Mouse (Mus musculus): ENCODE data around the gene Ric8a. TPM values are rescaled to one million over a fixed set of nuclear protein-coding genes. Genes with fewer than 3 reads are reported as not detected.

Ric8a gene
- total RNA-seq, 1 experiment = 60.5 TPM

GRCm38 (mm10) chr7:140847755-140848580 is 8.8 kb upstream of the Ric8a start, which contains the start of gene Odf3:
Gene Odf3 (plus strand): TSS chr7:140847805.
- H3K4me1 ChIP-seq (ENCODE audit: control insufficient read depth in 2 of 2, insufficient read depth in 2 of 2, low read length in 2 of 2, poor library complexity in 1 of 2) = peaks cover 0 to 18% of the 10 kb centered on the region in 2 experiments; a peak in 2 of 4 replicates
- no peak for DNase-seq (ENCODE audit: low read depth, low spot score)
- H3K27ac ChIP-seq (ENCODE audit: insufficient read depth, low read depth, low read length, poor library complexity, severe bottlenecking) = no peak within 1 kb of the TSS
- no peak within 1 kb of the TSS for H3K9ac ChIP-seq (ENCODE audit: insufficient read depth, low read depth, low read length, poor library complexity, severe bottlenecking)
- TF ChIP-seq ZC3H11A (IDR thresholded peaks at IDR 0.05; ENCODE audit: borderline replicate concordance, low read depth, low read length) (no peak), HCFC1 (IDR thresholded peaks at IDR 0.05; ENCODE audit: borderline replicate concordance, insufficient read depth, low read length) (no peak), CHD2 (IDR thresholded peaks at IDR 0.05; ENCODE audit: low read depth, low read length) (no peak), ZNF384 (IDR thresholded peaks at IDR 0.05; ENCODE audit: low read depth, low read length) (no peak), MAFK (IDR thresholded peaks at IDR 0.05; ENCODE audit: insufficient read depth, low read depth, low read length) (no peak)
- in situ Hi-C loops (cut with MboI; ENCODE audit: low sequenced_read_pairs in 2 of 2, unreplicated experiment in 2 of 2) = loop anchor here (10.0 to 25.0 kb wide), 3 partner anchors 47 to 327 kb away; partner anchors contain the start of genes B4galnt4 (in 1 of the 2) and Rnh1 (in 1 of the 2)
- no peak within 1 kb of the TSS for H3K4me3 ChIP-seq (ENCODE audit: insufficient read depth in 1 of 2, low read depth in 1 of 2, low read length in 2 of 2, poor library complexity in 1 of 2, severe bottlenecking in 1 of 2)
- no peaks in the 10 kb centered on the region for H3K9me3 ChIP-seq (ENCODE audit: control insufficient read depth, insufficient read depth, low read depth, low read length)
- H3K36me3 ChIP-seq (ENCODE audit: control insufficient read depth, insufficient read depth, low read length, poor library complexity, severe bottlenecking) = peaks cover 5% of the 10 kb centered on the region; the same call in 1 of the 2 replicates

- H3K4me3 ChIP-seq (ENCODE audit: insufficient read depth in 1 of 2, low read depth in 1 of 2, low read length in 2 of 2, poor library complexity in 1 of 2, severe bottlenecking in 1 of 2) = no peak overlapping the region
- H3K9me3 ChIP-seq (ENCODE audit: control insufficient read depth, insufficient read depth, low read depth, low read length) = no peaks in the 10 kb centered on the region
- in situ Hi-C loops (cut with MboI; ENCODE audit: low sequenced_read_pairs in 2 of 2, unreplicated experiment in 2 of 2) = loop anchor here (10.0 to 25.0 kb wide), 3 partner anchors 46 to 326 kb away; partner anchors contain the start of genes B4galnt4 (in 1 of the 2) and Rnh1 (in 1 of the 2)
- H3K4me1 ChIP-seq (ENCODE audit: control insufficient read depth in 2 of 2, insufficient read depth in 2 of 2, low read length in 2 of 2, poor library complexity in 1 of 2) = peaks cover 1 to 21% of the 10 kb centered on the region in 2 experiments; a peak in 2 of 4 replicates
- no peak for DNase-seq (ENCODE audit: low read depth, low spot score)
- H3K36me3 ChIP-seq (ENCODE audit: control insufficient read depth, insufficient read depth, low read length, poor library complexity, severe bottlenecking) = peaks cover 6% of the 10 kb centered on the region
- TF ChIP-seq MAFK (IDR thresholded peaks at IDR 0.05; ENCODE audit: insufficient read depth, low read depth, low read length) (no peak), ZC3H11A (IDR thresholded peaks at IDR 0.05; ENCODE audit: borderline replicate concordance, low read depth, low read length) (no peak), ZNF384 (IDR thresholded peaks at IDR 0.05; ENCODE audit: low read depth, low read length) (no peak), HCFC1 (IDR thresholded peaks at IDR 0.05; ENCODE audit: borderline replicate concordance, insufficient read depth, low read length) (no peak), CHD2 (IDR thresholded peaks at IDR 0.05; ENCODE audit: low read depth, low read length) (no peak)
- H3K27ac ChIP-seq (ENCODE audit: insufficient read depth, low read depth, low read length, poor library complexity, severe bottlenecking) = no peak overlapping the region
- no peak overlapping the region for H3K9ac ChIP-seq (ENCODE audit: insufficient read depth, low read depth, low read length, poor library complexity, severe bottlenecking)
Measured at GRCm38 (mm10) chr7:140848591-140848990, 8.2 kb upstream of the Ric8a start.

GRCm38 (mm10) chr7:140851916-140852315 is 4.8 kb upstream of the Ric8a start:
- TF ChIP-seq CHD2 (IDR thresholded peaks at IDR 0.05; ENCODE audit: low read depth, low read length) (no peak), MAFK (IDR thresholded peaks at IDR 0.05; ENCODE audit: insufficient read depth, low read depth, low read length) (no peak), ZC3H11A (IDR thresholded peaks at IDR 0.05; ENCODE audit: borderline replicate concordance, low read depth, low read length) (no peak), HCFC1 (IDR thresholded peaks at IDR 0.05; ENCODE audit: borderline replicate concordance, insufficient read depth, low read length) (no peak), ZNF384 (IDR thresholded peaks at IDR 0.05; ENCODE audit: low read depth, low read length) (no peak)
- in situ Hi-C loops (cut with MboI; ENCODE audit: low sequenced_read_pairs in 2 of 2, unreplicated experiment in 2 of 2) = no loop called here
- no peak for DNase-seq (ENCODE audit: low read depth, low spot score)
- Histone ChIP-seq H3K27ac (ENCODE audit: insufficient read depth, low read depth, low read length, poor library complexity, severe bottlenecking) (no peak overlapping the region), H3K9ac (ENCODE audit: insufficient read depth, low read depth, low read length, poor library complexity, severe bottlenecking) (no peak overlapping the region), H3K4me1 (ENCODE audit: control insufficient read depth in 2 of 2, insufficient read depth in 2 of 2, low read length in 2 of 2, poor library complexity in 1 of 2) (peaks cover 5 to 17% of the 10 kb centered on the region in 2 experiments; a peak in 2 of 4 replicates), H3K9me3 (ENCODE audit: control insufficient read depth, insufficient read depth, low read depth, low read length) (no peaks in the 10 kb centered on the region), H3K4me3 (ENCODE audit: insufficient read depth in 1 of 2, low read depth in 1 of 2, low read length in 2 of 2, poor library complexity in 1 of 2, severe bottlenecking in 1 of 2) (no peak overlapping the region), H3K36me3 (ENCODE audit: control insufficient read depth, insufficient read depth, low read length, poor library complexity, severe bottlenecking) (peaks cover 16% of the 10 kb centered on the region)

GRCm38 (mm10) chr7:140853386-140853785 is 3.4 kb upstream of the Ric8a start:
- in situ Hi-C loops (cut with MboI; ENCODE audit: low sequenced_read_pairs in 2 of 2, unreplicated experiment in 2 of 2) = no loop called here
- DNase-seq (ENCODE audit: low read depth, low spot score) = no peak
- Histone ChIP-seq H3K27ac (ENCODE audit: insufficient read depth, low read depth, low read length, poor library complexity, severe bottlenecking) (no peak overlapping the region), H3K9me3 (ENCODE audit: control insufficient read depth, insufficient read depth, low read depth, low read length) (no peaks in the 10 kb centered on the region), H3K4me3 (ENCODE audit: insufficient read depth in 1 of 2, low read depth in 1 of 2, low read length in 2 of 2, poor library complexity in 1 of 2, severe bottlenecking in 1 of 2) (no peak overlapping the region), H3K9ac (ENCODE audit: insufficient read depth, low read depth, low read length, poor library complexity, severe bottlenecking) (no peak overlapping the region), H3K36me3 (ENCODE audit: control insufficient read depth, insufficient read depth, low read length, poor library complexity, severe bottlenecking) (peaks cover 16% of the 10 kb centered on the region), H3K4me1 (ENCODE audit: control insufficient read depth in 2 of 2, insufficient read depth in 2 of 2, low read length in 2 of 2, poor library complexity in 1 of 2) (peaks cover 7 to 20% of the 10 kb centered on the region in 2 experiments; a peak in 2 of 4 replicates)
- TF ChIP-seq MAFK (IDR thresholded peaks at IDR 0.05; ENCODE audit: insufficient read depth, low read depth, low read length) = no peak
- no peak for TF ChIP-seq ZC3H11A (IDR thresholded peaks at IDR 0.05; ENCODE audit: borderline replicate concordance, low read depth, low read length)
- no peak for TF ChIP-seq HCFC1 (IDR thresholded peaks at IDR 0.05; ENCODE audit: borderline replicate concordance, insufficient read depth, low read length)
- no peak for TF ChIP-seq ZNF384 (IDR thresholded peaks at IDR 0.05; ENCODE audit: low read depth, low read length)
- no peak for TF ChIP-seq CHD2 (IDR thresholded peaks at IDR 0.05; ENCODE audit: low read depth, low read length)
